Mouse (Mus musculus): Measurements from ENCODE around the gene Rtn4.

- TF ChIP-seq CTCF (conservative IDR thresholded peaks at IDR 0.05; ENCODE audit: insufficient read depth, insufficient read length, low read depth, low read length) (no peak), POLR2A (IDR thresholded peaks at IDR 0.05; ENCODE audit: low read depth, low read length) (no peak)
These were observed 81.5 kb downstream of the Rtn4 start for GRCm38 (mm10) chr11:29774296-29774695.
